Mouse (Mus musculus) spleen, adult 10 weeks (tissue): ENCODE measurements around the gene Nwd1. TPM values are rescaled to one million over a fixed set of nuclear protein-coding genes. Genes with fewer than 3 reads are reported as not detected.

ENCODE experiments used
- polyA plus RNA-seq: library from polyadenylated mRNA; stranded (reverse); fragments of 350-450 nt; fragmentation: Illumina TruSeq; extraction: RNeasy Lipid Tissue Mini Kit (QIAGEN cat#74804); gene quantifications from one replicate; pipeline ENCODE4 v1.2.3, GENCODE M21; 2015; ENCODE audit warnings: low replicate concordance; ENCODE audit not compliant: insufficient read depth

The Nwd1 gene
- polyA plus RNA-seq, result 0.15 TPM

DNA sequence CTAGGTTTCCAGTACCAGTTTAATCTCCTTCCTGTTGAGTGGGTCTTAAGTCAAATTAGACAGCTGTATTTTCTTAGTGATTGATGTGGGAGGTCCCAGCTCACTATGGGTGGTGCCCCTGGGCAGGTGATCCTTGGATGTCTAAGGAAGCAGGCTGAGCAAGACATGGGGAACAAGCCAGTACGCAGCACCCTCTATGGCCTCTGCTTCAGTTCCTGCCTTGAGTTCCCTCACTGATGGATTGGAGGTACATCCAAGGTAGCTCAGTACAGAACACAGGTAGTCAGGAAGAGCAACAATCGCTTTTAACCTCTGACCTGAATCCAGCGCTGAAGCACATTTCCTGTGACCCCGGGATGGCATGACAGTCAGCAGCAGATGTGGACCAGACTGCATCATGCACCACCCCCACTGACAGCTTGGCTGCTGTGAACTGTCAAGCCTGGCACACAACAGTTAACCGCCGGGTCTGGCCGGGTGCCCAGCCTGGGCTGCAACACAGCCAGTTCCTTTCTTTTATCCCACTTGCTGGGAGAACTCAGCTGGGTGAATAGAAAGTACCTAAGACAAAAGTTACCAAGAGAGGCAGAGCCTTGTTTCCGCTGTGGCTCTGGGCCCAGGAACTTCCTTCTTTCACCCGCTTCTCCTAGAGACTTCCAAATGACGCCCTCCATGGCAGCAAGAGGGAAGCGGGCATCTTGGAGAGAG lies at the start of gene Nwd1:
TSS of gene Nwd1 (plus strand) at position 652 of the 708 bp plus-strand sequence.

DNA sequence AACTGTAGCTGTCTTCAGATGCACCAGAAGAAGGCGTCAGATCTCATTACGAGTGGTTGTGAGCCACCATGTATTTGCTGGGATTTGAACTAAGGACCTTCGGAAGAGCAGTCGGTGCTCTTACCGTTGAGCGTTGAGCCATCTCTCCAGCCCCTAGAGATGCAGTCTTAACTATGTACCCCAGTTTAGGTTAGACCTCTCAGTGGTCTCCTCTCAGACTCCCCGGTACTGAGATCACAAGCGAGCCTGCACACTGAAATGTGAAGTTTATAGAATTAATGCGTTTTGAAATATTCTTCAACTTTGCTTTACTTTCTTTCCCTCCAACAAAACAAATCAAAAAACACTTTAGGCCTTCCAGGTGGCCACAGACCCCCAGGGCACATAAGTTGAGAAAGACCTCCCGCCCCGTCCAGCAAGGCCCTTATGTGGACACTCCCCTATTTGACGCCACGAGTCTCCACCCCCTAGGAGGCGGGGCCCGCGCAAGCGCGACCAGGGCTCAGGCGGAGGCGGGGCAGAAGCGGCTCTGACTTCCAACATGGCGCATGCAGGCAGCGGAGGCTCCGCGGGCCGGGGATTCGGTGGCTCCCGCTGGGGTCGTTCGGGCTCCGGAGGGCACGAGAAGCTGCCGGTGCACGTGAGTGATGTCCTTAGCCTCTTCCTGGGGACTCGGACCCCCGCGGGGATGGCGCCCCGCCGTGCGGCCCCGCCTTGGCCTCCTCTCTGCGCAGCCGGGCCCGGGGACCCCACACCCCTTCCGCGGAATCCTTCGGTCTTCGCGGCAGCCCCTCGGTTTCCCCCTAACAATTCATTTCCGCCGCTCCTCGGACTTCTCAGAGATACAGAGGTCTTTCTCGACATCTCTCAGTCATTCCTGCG lies 76.5 kb downstream of the Nwd1 start, which contains the start of gene Sin3b:
TSS of gene Sin3b (plus strand) at position 517 of the 882 bp plus-strand sequence.

DNA sequence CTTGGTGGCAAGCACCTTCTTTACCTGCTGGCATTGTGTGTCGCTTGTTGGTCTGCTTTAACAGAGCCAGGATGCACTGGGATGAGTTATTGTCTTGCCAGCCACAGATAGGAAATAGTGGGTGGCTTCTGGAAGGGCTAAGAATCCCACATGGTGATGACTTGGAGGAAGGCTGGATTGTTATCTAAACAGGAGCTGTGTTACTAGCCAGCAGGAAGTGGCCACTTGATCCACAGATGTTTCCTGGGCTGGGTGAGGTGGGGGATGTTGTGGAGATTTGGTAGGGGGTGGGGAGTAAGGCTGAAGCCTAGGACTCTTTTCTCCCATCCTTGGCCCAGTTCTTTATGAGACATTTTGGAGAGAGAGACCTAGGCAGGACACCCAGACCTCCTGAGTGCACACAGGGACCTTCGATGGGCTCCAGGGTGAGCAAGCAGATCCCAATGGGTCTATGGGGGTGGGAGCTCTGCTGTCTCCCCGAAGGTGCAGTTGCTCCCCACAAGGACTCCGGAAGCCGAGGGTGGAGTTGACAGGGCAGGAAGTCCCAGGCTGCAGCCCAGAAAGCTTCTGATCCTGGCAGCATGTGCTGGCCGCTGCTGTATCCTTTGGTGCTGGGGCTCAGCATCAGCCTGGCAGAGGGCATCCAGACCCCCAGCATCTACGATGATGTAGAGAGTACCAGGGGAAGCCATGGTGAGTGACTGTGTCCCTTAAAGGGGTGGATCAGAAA lies 115.0 kb downstream of the Nwd1 start, which contains the start of gene F2rl3:
TSS of gene F2rl3 (plus strand) at position 559 of the 730 bp plus-strand sequence.

Other genes starting within 250 kb of the Nwd1 start
- 83.9 TPM for gene Eps15l1, start 225.3 kb upstream of the Nwd1 start, polyA plus RNA-seq
- 0.47 TPM for gene Calr3, start 202.8 kb upstream of the Nwd1 start, polyA plus RNA-seq
- gene 1700030K09Rik, start 202.8 kb upstream of the Nwd1 start, polyA plus RNA-seq, result 14.4 TPM
- gene Cherp, start 171.5 kb upstream of the Nwd1 start, polyA plus RNA-seq, result 26.0 TPM
- gene Slc35e1, start 154.1 kb upstream of the Nwd1 start, polyA plus RNA-seq, result 40.6 TPM
- 4.5 TPM for gene Med26, start 98.4 kb upstream of the Nwd1 start, polyA plus RNA-seq
- gene Smim7, start 75.6 kb upstream of the Nwd1 start, polyA plus RNA-seq, result 77.6 TPM
- gene Tmem38a, start 74.7 kb upstream of the Nwd1 start, polyA plus RNA-seq, result 3.2 TPM
- 85.2 TPM for gene Sin3b, start 76.6 kb downstream of the Nwd1 start, polyA plus RNA-seq
- 5.8 TPM for gene F2rl3, start 115.2 kb downstream of the Nwd1 start, polyA plus RNA-seq